Mouse (Mus musculus): ENCODE results near the gene Tbkbp1. TPM values are rescaled to one million over a fixed set of nuclear protein-coding genes. Genes with fewer than 3 reads are reported as not detected.
A peak's percentile ranks its signal among the peaks of the same experiment; 100 is the strongest.

Gene Tbkbp1
- polyA plus RNA-seq, 1 experiment from 2014 or later, result 1.0 TPM

GRCm38 (mm10) chr11:97126645-97127468 lies 24.4 kb downstream of the Tbkbp1 start:
- peak overlapping the region; percentile 54; the same call in 1 of the 2 replicates for H3K9ac ChIP-seq
- peaks cover 36% of the 10 kb centered on the region for H3K27me3 ChIP-seq
- WGBS (ENCODE audit: insufficient replicate concordance), result 2% methylated on average over 32 of the region's 32 CpGs
- DNase-seq (peak; percentile 51), ATAC-seq (ENCODE audit: low read depth) (peak; percentile 71)
- peak overlapping the region; percentile 73 for H3K4me2 ChIP-seq
- peaks cover 19% of the 10 kb centered on the region for H3K4me1 ChIP-seq (replicated peaks)
- peak overlapping the region; percentile 53 for H3K4me3 ChIP-seq (replicated peaks)
- H3K9me3 ChIP-seq (replicated peaks), result no peaks in the 10 kb centered on the region
- H3K27ac ChIP-seq, result no peak overlapping the region
- no peaks in the 10 kb centered on the region for H3K36me3 ChIP-seq

- H3K9ac ChIP-seq, result no peak overlapping the region
- 52% methylated on average over 10 of the region's 10 CpGs for WGBS (ENCODE audit: insufficient replicate concordance)
- peaks cover 36% of the 10 kb centered on the region for H3K27me3 ChIP-seq
- H3K9me3 ChIP-seq (replicated peaks), result no peaks in the 10 kb centered on the region
- no peak overlapping the region for H3K4me3 ChIP-seq (replicated peaks)
- DNase-seq, result no peak
- no peak overlapping the region for H3K27ac ChIP-seq
- H3K4me2 ChIP-seq, result no peak overlapping the region
- no peak for ATAC-seq (ENCODE audit: low read depth)
- H3K36me3 ChIP-seq, result no peaks in the 10 kb centered on the region
- H3K4me1 ChIP-seq (replicated peaks), result peaks cover 19% of the 10 kb centered on the region
Measured at GRCm38 (mm10) chr11:97124266-97125036, 26.8 kb downstream of the Tbkbp1 start.

GRCm38 (mm10) chr11:97123282-97123890 lies 27.9 kb downstream of the Tbkbp1 start:
- Histone ChIP-seq H3K27me3 (peaks cover 43% of the 10 kb centered on the region), H3K4me1 (replicated peaks) (peaks cover 19% of the 10 kb centered on the region), H3K27ac (no peak overlapping the region), H3K36me3 (no peaks in the 10 kb centered on the region), H3K4me3 (replicated peaks) (no peak overlapping the region), H3K9me3 (replicated peaks) (no peaks in the 10 kb centered on the region), H3K9ac (no peak overlapping the region), H3K4me2 (peak overlapping the region; percentile 1; the same call in 1 of the 2 replicates)
- ATAC-seq (ENCODE audit: low read depth), result no peak
- 10% methylated on average over 11 of the region's 11 CpGs for WGBS (ENCODE audit: insufficient replicate concordance)
- DNase-seq, result no peak

GRCm38 (mm10) chr11:97120641-97121040 lies 30.7 kb downstream of the Tbkbp1 start:
- H3K36me3 ChIP-seq, result no peaks in the 10 kb centered on the region
- DNase-seq (no peak), ATAC-seq (ENCODE audit: low read depth) (no peak)
- H3K9ac ChIP-seq, result no peak overlapping the region
- WGBS (ENCODE audit: insufficient replicate concordance), result 63% methylated on average over 3 of the region's 3 CpGs
- H3K4me1 ChIP-seq (replicated peaks), result peaks cover 6% of the 10 kb centered on the region; the same call in 1 of the 2 replicates
- H3K27me3 ChIP-seq, result peaks cover 62% of the 10 kb centered on the region
- H3K4me3 ChIP-seq (replicated peaks), result no peak overlapping the region
- H3K9me3 ChIP-seq (replicated peaks), result no peaks in the 10 kb centered on the region
- H3K27ac ChIP-seq, result no peak overlapping the region
- H3K4me2 ChIP-seq, result no peak overlapping the region

GRCm38 (mm10) chr11:97120221-97120620 lies 31.1 kb downstream of the Tbkbp1 start:
- Histone ChIP-seq H3K4me2 (no peak overlapping the region), H3K27me3 (peaks cover 63% of the 10 kb centered on the region), H3K4me1 (replicated peaks) (peaks cover 8% of the 10 kb centered on the region; the same call in 1 of the 2 replicates), H3K4me3 (replicated peaks) (no peak overlapping the region), H3K27ac (no peak overlapping the region), H3K9ac (no peak overlapping the region), H3K36me3 (no peaks in the 10 kb centered on the region), H3K9me3 (replicated peaks) (no peaks in the 10 kb centered on the region)
- 55% methylated on average over 10 of the region's 10 CpGs for WGBS (ENCODE audit: insufficient replicate concordance)
- ATAC-seq (ENCODE audit: low read depth) (no peak), DNase-seq (no peak)

- no peak for DNase-seq
- Histone ChIP-seq H3K27me3 (peaks cover 89% of the 10 kb centered on the region), H3K36me3 (no peaks in the 10 kb centered on the region), H3K9ac (no peak overlapping the region), H3K4me3 (replicated peaks) (0 out of 2 replicates have a peak overlapping the region, but pooled peaks have one; percentile 37), H3K4me2 (peak overlapping the region; percentile 56), H3K9me3 (replicated peaks) (no peaks in the 10 kb centered on the region), H3K27ac (no peak overlapping the region), H3K4me1 (replicated peaks) (peaks cover 11% of the 10 kb centered on the region)
- no peak for ATAC-seq (ENCODE audit: low read depth)
- 6% methylated on average over 11 of the region's 11 CpGs for WGBS (ENCODE audit: insufficient replicate concordance)
Measured at GRCm38 (mm10) chr11:97115797-97116196, 35.5 kb downstream of the Tbkbp1 start.

GRCm38 (mm10) chr11:97114671-97115601 lies 36.4 kb downstream of the Tbkbp1 start, which contains the start of gene Tbx21:
Gene Tbx21, minus strand, starts transcription at chr11:97115331.
- no peaks in the 10 kb centered on the region for H3K36me3 ChIP-seq
- H3K4me1 ChIP-seq (replicated peaks), result peaks cover 11% of the 10 kb centered on the region
- H3K4me2 ChIP-seq, result peak within 1 kb of the TSS; percentile 56
- peaks cover 85% of the 10 kb centered on the region for H3K27me3 ChIP-seq
- no peak within 1 kb of the TSS for H3K27ac ChIP-seq
- ATAC-seq (ENCODE audit: low read depth), result no peak
- no peak within 1 kb of the TSS for H3K9ac ChIP-seq
- 1% methylated on average over 85 of the region's 87 CpGs for WGBS (ENCODE audit: insufficient replicate concordance)
- H3K4me3 ChIP-seq (replicated peaks), result peak within 1 kb of the TSS; percentile 37
- DNase-seq, result no peak
- H3K9me3 ChIP-seq (replicated peaks), result no peaks in the 10 kb centered on the region

- H3K4me1 ChIP-seq (replicated peaks), result peaks cover 11% of the 10 kb centered on the region
- ATAC-seq (ENCODE audit: low read depth) (no peak), DNase-seq (no peak)
- H3K9me3 ChIP-seq (replicated peaks), result no peaks in the 10 kb centered on the region
- no peak overlapping the region for H3K4me3 ChIP-seq (replicated peaks)
- H3K4me2 ChIP-seq, result no peak overlapping the region
- no peak overlapping the region for H3K9ac ChIP-seq
- WGBS (ENCODE audit: insufficient replicate concordance), result 74% methylated on average over 9 of the region's 9 CpGs
- H3K36me3 ChIP-seq, result no peaks in the 10 kb centered on the region
- H3K27me3 ChIP-seq, result peaks cover 65% of the 10 kb centered on the region
- H3K27ac ChIP-seq, result no peak overlapping the region
Measured at GRCm38 (mm10) chr11:97112519-97113125, 38.7 kb downstream of the Tbkbp1 start.

GRCm38 (mm10) chr11:97108976-97109375 lies 42.3 kb downstream of the Tbkbp1 start:
- Histone ChIP-seq H3K4me3 (replicated peaks) (no peak overlapping the region), H3K36me3 (no peaks in the 10 kb centered on the region), H3K9ac (no peak overlapping the region), H3K4me1 (replicated peaks) (no peaks in the 10 kb centered on the region; the same call in 1 of the 2 replicates), H3K27ac (no peak overlapping the region), H3K4me2 (no peak overlapping the region), H3K9me3 (replicated peaks) (no peaks in the 10 kb centered on the region), H3K27me3 (peaks cover 31% of the 10 kb centered on the region)
- ATAC-seq (ENCODE audit: low read depth), result no peak
- no peak for DNase-seq
- WGBS (ENCODE audit: insufficient replicate concordance), result 67% methylated on average over 16 of the region's 16 CpGs

- WGBS (ENCODE audit: insufficient replicate concordance), result 80% methylated on average over 9 of the region's 9 CpGs
- no peak overlapping the region for H3K27ac ChIP-seq
- no peaks in the 10 kb centered on the region for H3K36me3 ChIP-seq
- no peak for ATAC-seq (ENCODE audit: low read depth)
- DNase-seq, result no peak
- H3K27me3 ChIP-seq, result peaks cover 30% of the 10 kb centered on the region
- no peaks in the 10 kb centered on the region for H3K4me1 ChIP-seq (replicated peaks)
- H3K4me3 ChIP-seq (replicated peaks), result no peak overlapping the region
- H3K9ac ChIP-seq, result no peak overlapping the region
- no peak overlapping the region for H3K4me2 ChIP-seq
- no peaks in the 10 kb centered on the region for H3K9me3 ChIP-seq (replicated peaks)
Measured at GRCm38 (mm10) chr11:97104091-97104483, 47.2 kb downstream of the Tbkbp1 start.
